Comparison of ENCODE assay signal across 13 mouse cellular contexts in genomic region chr2:157601435-157601839, GRCm38 (mm10). TPM values are rescaled to one million over a fixed set of nuclear protein-coding genes. Genes with fewer than 3 reads are reported as not detected.
A peak's percentile ranks its signal among the peaks of the same experiment; 100 is the strongest.
DNase-seq lines count a peak whose midpoint lies in the region; ATAC-seq lines count a peak whose summit lies in the region.
"Had no signal": no experiment of that assay in that cellular context is flagged by ENCODE, and none has a peak within 500 bp of the region (broad histone marks: within the 10 kb centered on the region; RNA-seq: fewer than 3 reads in every experiment).

No protein-coding gene starts in this region.

- WGBS in forebrain, embryonic 14.5 days = 77% methylated on average over 6 of the region's 6 CpGs

- DNase-seq in heart, adult 11 months = peak; percentile 91
- DNase-seq in heart, adult 8-10 months (ENCODE audit: low spot score) = no peak
- DNase-seq in 3T3-L1 (ENCODE audit: low read depth, low spot score) = peak; percentile 16
- peak; percentile 13 for DNase-seq in kidney, adult 11 months
- DNase-seq in lung, postnatal 10 days = peak; percentile 57
- DNase-seq in cerebellum, postnatal 10 days = no peak
- DNase-seq in forebrain, embryonic 14.5 days (ENCODE audit: low spot score) = no peak
- no peak for DNase-seq in thymus, postnatal 25 days
- DNase-seq: spleen, adult 18-20 months had no signal

- H3K4me1 ChIP-seq in forebrain, embryonic 14.5 days (ENCODE audit: control insufficient read depth, insufficient read depth, low read length) = no peaks in the 10 kb centered on the region

- H3K27ac ChIP-seq in forebrain, embryonic 14.5 days (ENCODE audit: low read depth, low read length) = no peak overlapping the region
- H3K27ac ChIP-seq: heart, embryonic 13.5 days; limb, embryonic 13.5 days; midbrain, embryonic 13.5 days had no signal

- H3K27me3 ChIP-seq in forebrain, embryonic 14.5 days (replicated peaks; ENCODE audit: control insufficient read depth, insufficient read depth, low read length) = no peaks in the 10 kb centered on the region; the same call in 1 of the 2 replicates

- no peak overlapping the region for H3K4me3 ChIP-seq in forebrain, embryonic 14.5 days (ENCODE audit: low read depth, low read length)
- H3K4me3 ChIP-seq: heart, embryonic 13.5 days; limb, embryonic 13.5 days; midbrain, embryonic 13.5 days had no signal

- no peak for ATAC-seq in forebrain, embryonic 14.5 days
- ATAC-seq: midbrain, embryonic 13.5 days; Patski had no signal

- no peaks in the 10 kb centered on the region for H3K36me3 ChIP-seq in forebrain, embryonic 14.5 days (ENCODE audit: control insufficient read depth, insufficient read depth, low read length)
- H3K36me3 ChIP-seq: heart, embryonic 13.5 days; limb, embryonic 13.5 days; midbrain, embryonic 13.5 days had no signal

- no peak overlapping the region for H3K4me2 ChIP-seq in forebrain, embryonic 14.5 days (ENCODE audit: low read length)
- H3K4me2 ChIP-seq: heart, embryonic 13.5 days; limb, embryonic 13.5 days; midbrain, embryonic 13.5 days had no signal

- no peak overlapping the region for H3K9ac ChIP-seq in forebrain, embryonic 14.5 days (ENCODE audit: low read length)
- H3K9ac ChIP-seq: heart, embryonic 13.5 days; limb, embryonic 13.5 days; midbrain, embryonic 13.5 days had no signal

- no peaks in the 10 kb centered on the region for H3K9me3 ChIP-seq in forebrain, embryonic 14.5 days (replicated peaks; ENCODE audit: control insufficient read depth, low read length)
- H3K9me3 ChIP-seq: heart, embryonic 13.5 days; limb, embryonic 13.5 days; midbrain, embryonic 13.5 days had no signal

RNA-seq across cellular contexts. Expression of gene Blcap, which starts 30.4 kb away (rescaled TPM):
- total RNA-seq in heart, adult 8-10 months (2022) = 10 to 100 TPM; 48.1 to 54.0 (median 50.2) TPM
- polyA plus RNA-seq in forebrain, embryonic 14.5 days (2014; fragmentation: Nextera tagmentation; extraction: Ambion mirVana) = 240 and 254 TPM in 2 replicates

RNA-seq across cellular contexts. Expression of gene Nnat, which starts 41.6 kb away (rescaled TPM):
- total RNA-seq in heart, adult 8-10 months (2022) = 1 to 10 TPM in 3 of 4 experiments, under 1 TPM in 1; 0.37 to 4.2 (median 1.5) TPM
- 6,589 and 7,102 TPM in 2 replicates for polyA plus RNA-seq in forebrain, embryonic 14.5 days (2014; fragmentation: Nextera tagmentation; extraction: Ambion mirVana)

Comparison
In these comparisons a context has a peak if more than half of its experiments do, and no peak if none do; other contexts are left out.
1. DNase-seq: peak in heart, adult 11 months (single experiment), 3T3-L1 (single experiment), kidney, adult 11 months (single experiment) and lung, postnatal 10 days (single experiment); none in heart, adult 8-10 months (single experiment), cerebellum, postnatal 10 days (0 of 2), forebrain, embryonic 14.5 days (single experiment) and thymus, postnatal 25 days (single experiment).